Mouse (Mus musculus) spleen, adult 2 months (tissue): ENCODE data around the gene Tnip3. TPM values are rescaled to one million over a fixed set of nuclear protein-coding genes. Genes with fewer than 3 reads are reported as not detected.
A peak's percentile ranks its signal among the peaks of the same experiment; 100 is the strongest.

ENCODE experiments used
- DNase-seq, 2 experiments: peaks; one replicate each; pipeline versions ENCODE4 v3.0.0 to v3.0.0-alpha.2; 2012 to 2021; ENCODE audit warnings: low spot score in 2 of 2, low read depth in 1 of 2
- H3K27ac ChIP-seq: fragments of 200-500 bp; 2 replicates; pipeline ENCODE4 v1.5.1; 2012; ENCODE audit warnings: low read length, inconsistent platforms; ENCODE audit not compliant: insufficient read depth
- H3K27me3 ChIP-seq: fragments of 200-500 bp; 2 replicates; pipeline ENCODE4 v1.6.1; 2012; ENCODE audit warnings: mild to moderate bottlenecking, moderate library complexity, low read length, inconsistent platforms; ENCODE audit not compliant: control insufficient read depth, insufficient read depth
- H3K36me3 ChIP-seq: fragments of 200-500 bp; 2 replicates; pipeline ENCODE4 v1.6.1; 2012; ENCODE audit warnings: mild to moderate bottlenecking, low read length, inconsistent platforms; ENCODE audit not compliant: control insufficient read depth, insufficient read depth
- H3K4me1 ChIP-seq: fragments of 200-500 bp; 2 replicates; pipeline ENCODE4 v1.6.1; 2011; ENCODE audit warnings: inconsistent platforms; ENCODE audit not compliant: control insufficient read depth, insufficient read depth, insufficient read length
- H3K4me3 ChIP-seq: fragments of 200-500 bp; 2 replicates; pipeline ENCODE4 v1.5.1; 2011; ENCODE audit warnings: mild to moderate bottlenecking, inconsistent platforms; ENCODE audit not compliant: insufficient read depth, insufficient read length; ENCODE audit errors: extremely low read depth
- CTCF ChIP-seq: fragments of 200-500 bp; IDR thresholded peaks from 2 replicates; pipeline ENCODE4 v1.5.1; 2011; ENCODE audit warnings: mild to moderate bottlenecking, inconsistent platforms; ENCODE audit not compliant: insufficient read depth, insufficient read length, insufficient replicate concordance; ENCODE audit errors: extremely low read depth
- POLR2A ChIP-seq: fragments of 200-500 bp; IDR thresholded peaks from 2 replicates; pipeline ENCODE4 v1.6.1; 2011; ENCODE audit warnings: low read depth, low read length, inconsistent platforms
- WGBS: fragments of 180-500 bp; shearing (Covaris S2); methylation state at CpG from one replicate; pipeline ENCODE4 v1.1.7; 2018; 5-methylcytosine and 5-hydroxymethylcytosine counted together
- polyA plus RNA-seq: library from polyadenylated mRNA; depleted of rRNA; stranded (reverse); fragments of >200 nt; gene quantifications from 2 replicates; pipeline ENCODE4 v1.2.3, GENCODE M21; 2012

The Tnip3 gene
- polyA plus RNA-seq, 1 experiment, result 0.19 TPM

DNA sequence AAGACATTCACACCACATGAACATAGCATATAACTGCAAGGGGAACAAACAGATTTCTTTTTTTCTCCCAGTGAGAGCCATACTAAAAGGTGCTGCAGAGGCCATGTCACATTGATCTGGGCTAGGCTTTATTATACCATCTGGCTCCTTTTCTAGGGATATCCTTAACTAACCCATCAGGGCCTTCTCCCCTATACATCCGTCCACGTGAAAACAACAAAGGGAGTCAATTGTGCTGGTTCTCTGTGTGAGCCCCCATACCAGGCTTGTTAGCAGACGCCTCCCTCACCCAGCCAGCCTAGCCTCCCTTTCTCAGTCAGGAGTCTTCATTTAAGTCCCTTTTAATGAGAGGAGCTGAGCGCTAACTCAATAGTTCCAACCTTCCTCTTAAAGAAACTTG is 119.0 kb downstream of the Tnip3 start:
- H3K4me3 ChIP-seq, result no peak overlapping the region
- H3K27ac ChIP-seq, result no peak overlapping the region
- 94% methylated on average over 4 of the region's 4 CpGs for WGBS
- TF ChIP-seq POLR2A (no peak), CTCF (no peak)
- no peaks in the 10 kb centered on the region for H3K36me3 ChIP-seq
- peaks cover 7% of the 10 kb centered on the region for H3K4me1 ChIP-seq
- DNase-seq, result no peak
- H3K27me3 ChIP-seq, result no peaks in the 10 kb centered on the region

DNA sequence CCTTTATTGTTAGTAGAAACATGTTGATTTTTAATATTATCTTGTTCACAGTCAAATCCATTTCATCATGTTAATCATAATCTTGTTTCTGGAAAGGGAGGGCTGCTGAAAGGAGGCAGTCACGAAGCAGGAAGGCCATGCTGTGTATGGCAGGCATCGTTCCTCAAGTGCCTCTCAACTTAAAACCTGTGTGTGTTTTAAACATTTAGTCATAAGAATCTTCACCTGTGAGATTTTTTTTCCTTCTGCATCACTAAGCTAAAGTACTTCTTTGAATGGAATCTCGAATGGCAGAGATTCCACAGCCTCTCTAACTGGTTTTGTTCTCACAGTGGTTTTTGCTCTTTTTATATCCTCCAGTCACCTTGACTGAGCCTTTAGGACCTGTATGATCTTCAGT is 121.3 kb downstream of the Tnip3 start:
- no peak for TF ChIP-seq POLR2A
- no peak for TF ChIP-seq CTCF
- H3K27ac ChIP-seq, result no peak overlapping the region
- no peaks in the 10 kb centered on the region for H3K27me3 ChIP-seq
- peaks cover 7% of the 10 kb centered on the region for H3K4me1 ChIP-seq
- H3K4me3 ChIP-seq, result no peak overlapping the region
- WGBS, result 62% methylated on average over 3 of the region's 3 CpGs
- no peaks in the 10 kb centered on the region for H3K36me3 ChIP-seq
- no peak for DNase-seq

DNA sequence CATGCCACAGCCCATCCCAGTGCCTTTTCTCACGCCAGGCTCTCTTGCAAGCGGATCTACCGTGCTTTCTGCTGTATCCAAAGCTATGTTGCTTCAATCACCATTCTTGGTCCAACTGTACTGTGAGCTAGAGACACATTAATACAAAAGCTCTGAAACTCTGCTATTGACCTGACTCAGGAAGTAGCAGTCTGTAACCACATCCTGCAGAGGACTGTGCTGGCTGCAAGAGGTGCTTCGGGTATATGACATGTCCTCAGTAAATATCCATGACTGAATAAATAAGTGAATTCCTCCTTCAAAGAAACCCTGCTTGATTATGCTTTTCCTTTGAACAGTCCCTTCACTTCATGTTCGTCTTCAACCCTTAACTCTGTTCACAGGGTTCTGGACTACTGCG is 122.6 kb downstream of the Tnip3 start:
- no peak for TF ChIP-seq CTCF
- TF ChIP-seq POLR2A, result no peak
- H3K27ac ChIP-seq, result peak overlapping the region; percentile 78
- 24% methylated on average over 6 of the region's 6 CpGs for WGBS
- H3K27me3 ChIP-seq, result no peaks in the 10 kb centered on the region
- peak in 1 of 2 experiments; percentile 20 for DNase-seq
- H3K4me3 ChIP-seq, result no peak overlapping the region
- H3K36me3 ChIP-seq, result no peaks in the 10 kb centered on the region
- peaks cover 7% of the 10 kb centered on the region for H3K4me1 ChIP-seq

DNA sequence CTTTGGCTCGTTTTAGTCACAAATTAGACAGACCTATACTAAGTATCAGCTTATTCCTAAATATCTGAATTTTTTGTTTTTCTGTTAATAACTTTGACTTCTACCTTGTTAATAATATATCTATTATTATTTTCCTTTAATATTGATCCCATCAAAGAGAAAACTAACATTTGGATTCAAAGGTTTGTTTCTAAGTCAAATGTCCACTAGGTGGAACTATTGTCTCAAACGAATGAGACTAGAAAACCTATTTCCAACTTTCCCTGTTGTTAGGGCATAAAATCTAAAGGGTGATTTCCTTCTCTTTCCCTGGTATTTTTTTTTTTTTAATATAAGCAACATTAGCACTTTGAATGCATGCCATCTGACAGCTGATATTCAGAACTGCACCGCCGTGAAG is 126.3 kb downstream of the Tnip3 start:
- Histone ChIP-seq H3K4me1 (peaks cover 7% of the 10 kb centered on the region), H3K36me3 (no peaks in the 10 kb centered on the region), H3K27ac (no peak overlapping the region), H3K27me3 (no peaks in the 10 kb centered on the region), H3K4me3 (no peak overlapping the region)
- DNase-seq, result no peak
- WGBS, result 48% methylated on average over 4 of the region's 4 CpGs
- TF ChIP-seq CTCF, result no peak

DNA sequence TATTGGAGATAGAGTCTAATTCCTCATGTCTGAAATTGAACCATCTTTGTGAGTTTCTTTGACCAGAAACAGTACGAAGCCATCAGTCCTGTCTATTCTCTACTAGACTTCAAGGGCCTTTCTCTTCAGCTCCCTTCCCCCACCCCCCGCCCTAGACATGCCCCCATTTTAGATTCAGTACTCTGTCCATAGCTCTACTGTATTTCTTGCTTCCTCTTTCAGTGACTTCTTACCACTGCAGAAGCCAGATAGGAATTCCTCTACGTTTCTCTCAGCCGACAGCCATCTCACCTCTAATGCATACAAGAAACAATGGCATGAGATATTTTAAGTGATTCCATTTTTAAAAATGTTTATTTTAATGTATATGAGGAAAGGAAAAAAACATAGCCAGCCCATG is 136.2 kb downstream of the Tnip3 start:
- 40% methylated on average over 4 of the region's 4 CpGs for WGBS
- no peak overlapping the region for H3K4me3 ChIP-seq
- DNase-seq, result no peak
- no peaks in the 10 kb centered on the region for H3K36me3 ChIP-seq
- H3K27me3 ChIP-seq, result no peaks in the 10 kb centered on the region
- TF ChIP-seq POLR2A, result no peak
- TF ChIP-seq CTCF, result no peak
- H3K27ac ChIP-seq, result no peak overlapping the region
- no peaks in the 10 kb centered on the region; the same call in none of the 2 replicates for H3K4me1 ChIP-seq

DNA sequence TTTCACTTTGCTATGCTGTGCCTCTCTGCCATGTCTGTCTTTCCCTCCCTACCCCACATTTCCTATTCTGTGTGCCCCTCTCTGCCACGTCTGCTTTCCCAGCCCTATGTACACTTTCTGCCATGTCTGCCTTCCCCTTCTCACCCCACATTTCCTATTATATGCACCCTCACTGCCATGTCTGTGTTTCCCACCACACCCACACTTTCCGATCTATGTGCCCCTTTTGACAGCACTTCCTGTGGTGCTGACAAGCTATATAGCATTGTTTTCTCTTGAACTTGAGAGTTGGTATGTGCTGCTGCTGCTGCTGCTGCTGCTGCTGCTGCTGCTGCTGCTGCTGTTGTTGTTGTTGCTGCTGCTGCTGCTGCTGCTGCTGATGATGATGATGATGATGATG is 136.9 kb downstream of the Tnip3 start:
- 21% methylated on average over 2 of the region's 2 CpGs for WGBS
- Histone ChIP-seq H3K36me3 (no peaks in the 10 kb centered on the region), H3K4me1 (no peaks in the 10 kb centered on the region; the same call in none of the 2 replicates), H3K4me3 (no peak overlapping the region), H3K27ac (peak overlapping the region; percentile 32; the same call in 1 of the 2 replicates), H3K27me3 (no peaks in the 10 kb centered on the region)
- no peak for TF ChIP-seq CTCF
- TF ChIP-seq POLR2A, result no peak
- DNase-seq, result no peak

DNA sequence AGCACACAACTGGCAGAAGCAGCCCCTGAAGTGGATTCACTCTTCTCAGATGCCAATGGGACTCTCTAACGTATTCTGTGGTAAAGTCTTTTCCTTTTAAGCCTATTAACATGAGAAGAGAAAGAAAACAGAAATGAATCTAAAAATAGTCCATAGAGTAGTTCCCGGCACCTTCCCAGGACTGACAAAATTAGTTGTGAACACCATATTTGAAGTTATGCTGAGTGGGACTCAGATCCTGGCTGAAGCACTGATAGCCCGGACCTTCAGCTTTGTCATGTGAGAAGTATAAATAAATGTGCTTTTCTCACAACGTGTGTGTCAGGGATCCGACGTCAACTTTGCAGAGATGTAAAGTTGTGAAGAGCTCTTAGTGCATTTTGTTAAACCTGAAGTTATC is 138.9 kb downstream of the Tnip3 start:
- WGBS, result 64% methylated on average over 6 of the region's 6 CpGs
- no peaks in the 10 kb centered on the region; the same call in none of the 2 replicates for H3K4me1 ChIP-seq

More for the DNA sequence above, 138.9 kb downstream of the Tnip3 start:
- Histone ChIP-seq H3K27ac (no peak overlapping the region), H3K27me3 (no peaks in the 10 kb centered on the region), H3K36me3 (no peaks in the 10 kb centered on the region), H3K4me3 (no peak overlapping the region)
- no peak for DNase-seq
- TF ChIP-seq POLR2A (no peak), CTCF (no peak)
